Comparison of ENCODE assay signal across 8 mouse cellular contexts in the genomic region with DNA sequence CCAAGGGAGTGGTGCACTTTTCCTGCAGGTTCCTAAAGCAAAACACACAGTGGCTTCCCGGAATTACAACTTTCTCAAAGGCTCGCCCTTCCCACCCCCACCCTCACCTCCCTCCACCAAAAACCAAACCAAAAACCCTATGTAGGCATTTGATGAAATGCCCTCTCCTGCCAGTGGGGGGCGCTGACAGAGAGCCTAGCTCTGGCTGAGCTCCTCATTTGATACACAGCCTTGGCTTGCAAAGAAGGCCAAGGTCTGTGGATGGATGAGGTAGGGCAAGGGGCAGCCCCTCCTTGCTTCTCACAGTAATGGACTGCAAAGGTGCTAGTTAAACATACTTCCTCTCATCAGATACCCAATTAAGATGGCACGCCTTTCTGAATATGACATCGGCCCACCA. TPM values are rescaled to one million over a fixed set of nuclear protein-coding genes. Genes with fewer than 3 reads are reported as not detected.
A peak's percentile ranks its signal among the peaks of the same experiment; 100 is the strongest.
DNase-seq lines count a peak whose midpoint lies in the region; ATAC-seq lines count a peak whose summit lies in the region.

No protein-coding gene starts in this region.

- peak; percentile 48 for DNase-seq in kidney, adult 9 months
- no peak for DNase-seq in kidney, adult 11 months
- DNase-seq in CD4-positive, CD25-positive, alpha-beta regulatory T cell, adult 2 months (ENCODE audit: low read depth, low spot score): peak; percentile 77
- DNase-seq in T-cell, adult 2 months (ENCODE audit: low spot score): peak; percentile 62
- DNase-seq in spleen, postnatal 14 days (ENCODE audit: low spot score in 2 of 2): peak; percentile 31 to 59
- DNase-seq in urinary bladder, adult 2 months (ENCODE audit: low spot score): no peak
- no peak for DNase-seq in MN1 (ENCODE audit: low spot score)

- peak; percentile 67 for ATAC-seq in inflammation-experienced regulatory T-cells, adult 6 months

RNA-seq across cellular contexts. Expression of a gene that starts 28.4 kb away (rescaled TPM):
- polyA plus RNA-seq in inflammation-experienced regulatory T-cells, adult 6 months (2017; shearing (Covaris generic)): 10 to 100 TPM; 16.1 to 16.8 (median 16.8) TPM
- 23.7 and 25.1 TPM in 2 replicates for polyA plus RNA-seq in urinary bladder, adult 2 months (2012; rRNA removed)

Comparison
In these comparisons a context has a peak if more than half of its experiments do, and no peak if none do; other contexts are left out.
1. DNase-seq: peak in kidney, adult 9 months (single experiment), CD4-positive, CD25-positive, alpha-beta regulatory T cell, adult 2 months (single experiment), T-cell, adult 2 months (single experiment) and spleen, postnatal 14 days (2 of 2); none in kidney, adult 11 months (single experiment), urinary bladder, adult 2 months (single experiment) and MN1 (single experiment).